Mouse (Mus musculus) thymus, adult 2 months (tissue): ENCODE measurements around the gene Sspn.

Source experiments
- CTCF ChIP-seq: fragments of 200-500 bp; IDR thresholded peaks from 2 replicates; pipeline ENCODE4 v1.5.1; 2012; ENCODE audit warnings: mild to moderate bottlenecking, control low read depth, low read length, moderate library complexity, borderline replicate concordance; ENCODE audit not compliant: control insufficient read depth, poor library complexity, insufficient read depth; ENCODE audit errors: extremely low read depth
- POLR2A ChIP-seq: fragments of 200-500 bp; IDR thresholded peaks from 2 replicates; pipeline ENCODE4 v1.6.1; 2012; ENCODE audit warnings: mild to moderate bottlenecking, low read length, control low read depth, moderate library complexity; ENCODE audit not compliant: control insufficient read depth, poor library complexity, insufficient read depth; ENCODE audit errors: extremely low read depth

GRCm38 (mm10) chr6:145977344-145977743 lies 45.9 kb downstream of the Sspn start:
- TF ChIP-seq POLR2A (no peak), CTCF (no peak)
